Mouse (Mus musculus): ENCODE results near the gene Sh3bgrl3. TPM values are rescaled to one million over a fixed set of nuclear protein-coding genes. Genes with fewer than 3 reads are reported as not detected.

Sh3bgrl3 gene
- total RNA-seq, 2 experiments from 2014 or later = 204 to 214 TPM

DNA sequence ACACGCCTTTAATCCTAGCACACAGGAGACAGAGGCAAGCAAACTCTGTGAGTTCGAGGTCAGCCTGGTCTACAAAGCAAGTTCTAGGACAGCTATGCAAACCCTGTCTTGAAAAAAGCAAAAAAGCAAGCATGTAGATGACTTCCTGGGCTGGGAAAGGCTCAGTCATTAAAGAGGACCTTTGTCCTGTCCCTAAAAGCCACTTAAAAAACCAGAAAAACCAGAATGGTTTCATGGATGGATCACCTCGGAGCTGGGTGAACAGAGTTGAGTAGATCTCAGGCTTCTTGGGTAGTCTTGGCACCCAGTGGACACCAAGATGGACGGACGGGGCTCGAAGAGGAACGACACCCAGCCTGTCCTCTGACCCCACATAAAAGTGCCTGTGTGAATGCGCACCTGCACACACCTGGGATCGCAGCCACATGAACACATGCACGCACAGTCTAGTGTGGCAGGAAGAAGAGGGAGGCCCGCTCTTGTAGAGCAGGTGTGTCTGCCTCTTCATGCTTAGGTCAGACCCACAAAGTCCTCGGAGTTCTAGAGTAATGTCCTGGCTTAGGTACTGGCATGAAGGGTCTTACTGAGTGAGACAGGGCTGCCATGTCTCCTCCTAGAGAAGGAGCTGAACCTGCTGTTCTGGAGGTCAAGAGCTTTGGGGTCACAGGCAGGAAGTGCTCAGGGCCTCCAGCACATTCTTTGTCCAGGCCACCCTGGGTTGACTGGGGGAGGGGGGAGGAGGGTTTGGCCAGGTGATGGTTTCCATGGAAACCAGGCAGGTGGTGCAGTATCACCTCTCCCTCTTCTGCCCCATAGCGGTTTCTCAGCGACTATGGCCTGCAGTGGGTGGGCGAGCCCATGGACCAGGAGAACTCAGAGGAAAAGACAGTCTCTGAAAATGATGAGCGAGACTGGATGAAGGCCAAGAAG lies 13.1 kb downstream of the Sh3bgrl3 start:
- intact Hi-C loops (cut with DNase I) = no loop called here
- DNase-seq (ENCODE audit: low spot score in 2 of 2) = no peak

DNA sequence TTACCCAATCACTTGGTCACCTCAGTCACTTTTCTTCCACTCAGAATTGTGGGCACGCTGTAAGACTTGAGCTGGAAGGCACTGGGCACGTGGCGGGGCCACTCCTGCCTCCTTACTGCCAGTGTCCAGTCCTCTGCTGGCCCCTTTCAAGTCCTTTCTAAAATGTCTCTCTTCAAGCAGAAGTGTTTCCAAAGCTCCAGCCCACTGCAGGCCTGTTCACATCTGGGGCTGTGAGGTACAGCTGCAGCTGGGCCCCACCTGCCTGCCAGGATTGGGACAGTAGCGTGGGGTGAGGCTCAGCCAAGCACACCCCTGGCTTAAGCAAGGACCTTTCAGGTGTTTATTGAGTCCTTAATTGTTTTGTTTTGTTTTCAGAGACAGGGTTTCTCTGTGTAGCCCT lies 14.6 kb downstream of the Sh3bgrl3 start:
- no peak for DNase-seq (ENCODE audit: low spot score in 2 of 2)
- intact Hi-C loops (cut with DNase I) = no loop called here

DNA sequence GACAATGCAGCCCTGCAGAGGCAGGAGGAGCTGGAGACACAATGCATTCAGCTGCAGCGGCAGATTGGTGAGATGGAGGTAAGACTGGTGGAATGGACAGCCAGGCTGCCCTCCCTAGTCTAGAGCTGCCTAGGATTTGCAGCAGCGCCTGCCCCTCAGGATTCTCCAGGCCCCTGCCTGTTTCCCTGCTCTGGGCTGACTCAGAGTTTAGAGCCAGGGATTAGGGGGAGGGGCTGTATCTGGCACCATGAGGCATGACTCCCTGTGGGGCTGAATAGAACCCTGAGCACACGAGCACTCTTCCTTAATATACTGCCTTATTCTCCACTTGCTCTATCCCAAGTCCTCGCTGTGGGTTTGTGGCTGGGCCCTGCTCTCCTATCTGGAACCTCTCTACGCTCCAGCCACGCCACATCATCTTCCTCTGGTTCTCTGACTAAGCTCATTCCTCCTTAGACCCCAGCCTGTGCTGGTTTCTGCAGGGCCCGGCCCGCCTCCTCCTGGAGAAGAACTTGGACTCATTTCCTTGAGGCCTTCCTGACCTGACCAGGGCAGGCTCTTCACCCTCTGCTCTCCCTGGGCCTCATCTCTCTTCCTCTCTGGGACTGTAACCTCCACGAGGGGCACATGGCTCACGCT lies 15.1 kb downstream of the Sh3bgrl3 start:
- no peak for DNase-seq (ENCODE audit: low spot score in 2 of 2)
- intact Hi-C loops (cut with DNase I) = no loop called here

DNA sequence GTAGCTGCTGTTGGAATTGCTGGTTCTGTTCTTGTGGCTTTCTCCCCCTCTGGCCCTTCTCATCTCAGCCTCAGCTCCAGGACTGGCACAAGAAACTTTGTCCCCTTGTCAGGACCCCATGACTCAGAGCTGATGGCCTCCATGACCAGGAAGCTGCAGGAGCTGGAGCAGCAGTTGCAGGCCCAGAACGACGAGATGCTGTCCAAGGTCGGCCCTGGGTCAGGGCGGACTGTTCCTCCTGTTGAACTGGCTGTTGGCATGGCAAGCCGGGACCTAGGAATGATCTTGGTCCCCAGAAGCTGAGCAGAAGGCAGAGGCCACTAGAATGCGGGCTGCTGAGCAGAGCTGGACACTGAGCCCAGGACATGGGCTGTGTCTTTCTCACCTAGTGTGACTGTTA lies 16.2 kb downstream of the Sh3bgrl3 start:
- intact Hi-C loops (cut with DNase I) = no loop called here
- DNase-seq (ENCODE audit: low spot score in 2 of 2) = no peak

DNA sequence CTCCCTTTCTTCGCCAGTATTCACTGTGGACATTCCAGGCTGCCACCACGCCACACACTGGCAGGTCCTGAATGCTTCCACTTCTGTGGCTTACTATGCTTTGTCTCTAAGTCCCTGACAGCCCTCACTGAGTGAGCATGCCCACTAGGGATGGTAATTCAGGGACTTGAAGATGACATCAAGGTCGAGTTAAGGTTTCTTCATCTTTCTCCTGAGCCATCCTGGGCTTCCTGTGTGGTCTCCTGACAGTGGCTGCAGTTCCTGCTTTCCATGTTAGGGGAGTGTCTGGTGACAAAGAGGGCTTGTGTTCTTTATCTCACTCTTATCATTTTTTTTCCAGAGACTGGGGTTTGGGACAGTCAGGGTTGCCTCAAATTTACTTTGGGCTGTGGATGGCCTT lies 17.9 kb downstream of the Sh3bgrl3 start:
- no peak for DNase-seq (ENCODE audit: low spot score in 2 of 2)
- intact Hi-C loops (cut with DNase I) = no loop called here

DNA sequence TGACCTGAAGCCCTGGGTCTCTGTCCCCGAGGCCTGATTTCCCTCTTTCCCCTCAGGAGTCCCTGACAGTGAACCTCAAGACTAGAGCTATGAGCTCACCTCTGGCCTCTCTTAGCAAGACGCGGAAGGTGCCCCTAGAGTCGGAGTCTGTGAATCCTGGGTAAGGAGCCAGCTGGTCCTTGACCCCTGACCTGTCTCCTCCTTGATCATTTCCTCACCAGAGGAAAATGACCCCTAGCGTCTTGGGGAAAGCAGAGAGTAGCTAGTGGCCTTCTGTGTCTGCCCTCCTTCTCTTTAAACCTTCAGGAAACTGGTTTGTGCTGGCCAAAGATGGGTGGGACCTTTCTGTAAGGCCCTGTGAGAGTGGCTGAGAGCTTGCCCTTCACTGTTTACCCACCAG lies 20.4 kb downstream of the Sh3bgrl3 start:
- intact Hi-C loops (cut with DNase I) = no loop called here
- no peak for DNase-seq (ENCODE audit: low spot score in 2 of 2)

DNA sequence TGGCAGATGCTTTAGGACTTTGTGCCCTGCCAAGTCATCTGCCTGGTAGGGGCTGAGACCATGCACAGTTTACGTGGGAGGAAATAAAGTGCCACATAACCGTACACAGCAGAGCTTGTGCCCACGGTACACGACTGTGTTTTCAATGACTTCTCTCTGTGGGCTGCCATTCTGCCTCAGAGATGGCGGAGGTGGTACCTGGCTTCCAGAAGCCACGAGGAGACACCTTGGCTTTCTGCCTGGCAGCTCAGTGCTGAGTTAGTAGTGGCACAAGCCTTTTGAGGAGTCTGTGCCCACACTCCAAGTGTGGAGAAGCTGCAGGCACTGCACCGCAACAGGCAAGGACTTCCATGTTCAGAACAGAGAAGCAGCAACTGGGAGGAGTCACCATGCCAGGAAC lies 20.9 kb downstream of the Sh3bgrl3 start:
- intact Hi-C loops (cut with DNase I) = no loop called here
- DNase-seq (ENCODE audit: low spot score in 2 of 2) = peak; percentile 40 to 41

DNA sequence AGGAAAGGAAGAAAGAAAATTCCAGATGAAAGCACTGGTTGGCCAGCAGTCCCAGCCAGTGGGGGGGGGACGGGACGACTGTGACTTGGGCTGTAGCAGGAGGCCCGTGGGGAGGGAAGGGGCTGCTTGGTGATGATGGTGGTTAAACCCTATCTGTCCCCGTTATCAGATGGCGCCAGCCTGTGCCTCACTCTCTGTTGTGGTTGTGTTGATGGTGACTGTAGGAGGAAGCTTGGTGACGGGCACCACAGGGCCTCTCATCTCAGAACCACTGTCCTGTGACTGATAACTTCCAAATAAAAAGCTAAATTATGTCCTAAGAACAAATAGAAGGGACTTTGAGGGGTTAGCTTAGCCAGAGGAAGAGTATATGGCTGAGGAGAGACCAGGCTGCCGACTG lies 22.5 kb downstream of the Sh3bgrl3 start:
- DNase-seq (ENCODE audit: low spot score in 2 of 2) = no peak
- intact Hi-C loops (cut with DNase I) = no loop called here

DNA sequence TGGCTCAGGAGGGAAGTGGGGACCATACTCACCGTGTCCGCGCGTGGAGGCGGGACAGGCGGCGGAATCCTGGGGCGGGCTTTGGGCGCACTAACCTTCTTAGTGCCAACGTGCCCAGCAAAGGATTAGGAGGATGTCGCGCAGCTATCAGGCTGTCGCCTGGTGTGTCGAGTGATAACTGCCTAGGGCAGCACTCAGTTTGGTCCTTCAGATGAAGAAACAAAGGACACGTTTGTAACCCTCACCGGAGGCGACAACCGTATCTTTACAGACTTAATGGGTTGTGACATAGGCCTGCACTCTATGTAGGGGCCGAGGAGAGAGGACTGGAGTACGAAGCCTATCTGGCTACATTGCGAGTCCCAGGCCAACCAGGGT lies 25.9 kb downstream of the Sh3bgrl3 start:
- intact Hi-C loops (cut with DNase I) = no loop called here
- DNase-seq (ENCODE audit: low spot score in 2 of 2) = no peak

DNA sequence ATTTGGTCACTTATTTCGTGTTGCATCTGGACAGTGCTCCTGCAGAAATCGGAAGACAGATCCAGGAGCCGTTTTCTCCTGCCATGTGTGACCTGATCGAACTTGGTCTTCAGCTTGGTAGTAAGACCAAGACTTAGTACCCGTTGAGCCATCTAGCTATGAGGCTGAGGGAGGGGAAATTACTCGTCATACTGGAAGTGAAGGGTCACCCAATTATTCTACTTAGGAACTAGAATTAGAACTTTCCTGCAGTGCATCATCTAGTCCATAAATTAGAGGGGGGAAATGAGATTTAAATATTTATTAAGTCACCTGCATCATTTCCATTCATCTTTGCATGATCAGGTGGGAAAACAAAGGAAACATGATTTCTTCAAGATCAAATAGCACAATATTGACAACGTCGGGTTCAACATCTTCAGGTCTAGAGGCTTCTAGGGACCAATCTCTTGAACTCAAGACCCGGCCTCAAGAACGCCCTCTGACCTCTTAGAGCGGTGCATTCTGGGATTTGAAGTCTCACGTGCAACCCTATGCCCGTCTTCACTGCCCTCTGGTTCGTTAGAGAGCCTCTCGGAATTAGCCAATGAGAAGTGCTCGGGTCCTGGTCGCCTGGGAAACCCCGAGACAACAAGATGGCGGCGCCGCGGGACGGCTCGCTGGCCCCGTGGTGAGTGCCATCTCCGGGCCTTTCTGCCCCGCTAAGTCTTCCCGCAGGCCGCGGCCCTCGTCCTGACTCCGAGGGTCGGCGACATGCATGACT lies 26.4 kb downstream of the Sh3bgrl3 start, which contains the start of gene Ubxn11:
TSS of gene Ubxn11 (plus strand) at position 592 of the 763 bp plus-strand sequence.
- intact Hi-C loops (cut with DNase I) = no loop called here
- peak; percentile 93 for DNase-seq (ENCODE audit: low spot score in 2 of 2)

DNA sequence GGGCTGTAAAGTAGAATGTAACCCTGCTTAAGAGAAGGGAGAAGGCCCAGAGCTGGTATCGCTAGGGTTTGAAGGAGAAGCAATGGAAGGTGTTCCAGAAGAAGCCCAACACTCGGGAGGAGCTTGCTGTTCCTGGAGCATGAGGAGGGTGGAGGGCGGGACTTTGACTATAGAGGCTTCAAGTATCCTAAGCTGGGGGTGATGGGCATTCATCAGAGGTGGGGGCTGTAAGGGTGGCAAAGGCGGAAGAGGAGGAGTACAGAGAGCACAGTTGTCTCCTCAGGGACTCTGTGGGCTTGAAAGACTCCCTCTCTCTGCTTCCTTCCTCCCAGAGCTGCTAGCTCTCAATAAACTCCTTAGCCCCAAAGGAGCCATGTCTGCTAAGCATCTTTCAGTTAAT lies 28.3 kb downstream of the Sh3bgrl3 start:
- intact Hi-C loops (cut with DNase I) = no loop called here
- no peak for DNase-seq (ENCODE audit: low spot score in 2 of 2)

DNA sequence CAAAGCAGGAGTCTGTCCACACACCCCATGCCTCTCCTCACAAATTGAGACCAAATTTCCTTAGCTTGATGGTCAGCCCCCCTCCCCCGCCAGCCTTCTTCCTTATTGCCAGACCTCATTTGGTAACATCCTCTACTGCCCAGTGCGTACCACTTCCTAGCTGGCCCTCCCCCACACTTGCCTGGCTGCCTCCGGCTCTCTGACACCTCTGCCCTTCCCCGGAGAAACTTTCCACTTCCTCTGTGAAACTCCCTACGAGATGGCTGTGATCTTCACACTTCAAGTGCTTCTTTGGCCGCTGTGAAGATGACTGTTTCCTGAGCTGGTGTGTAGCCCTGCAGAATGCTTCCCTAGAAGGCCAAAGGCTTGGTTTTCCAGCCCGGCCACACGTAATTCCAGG lies 30.0 kb downstream of the Sh3bgrl3 start:
- peak; percentile 45 to 62 for DNase-seq (ENCODE audit: low spot score in 2 of 2)
- intact Hi-C loops (cut with DNase I) = no loop called here

DNA sequence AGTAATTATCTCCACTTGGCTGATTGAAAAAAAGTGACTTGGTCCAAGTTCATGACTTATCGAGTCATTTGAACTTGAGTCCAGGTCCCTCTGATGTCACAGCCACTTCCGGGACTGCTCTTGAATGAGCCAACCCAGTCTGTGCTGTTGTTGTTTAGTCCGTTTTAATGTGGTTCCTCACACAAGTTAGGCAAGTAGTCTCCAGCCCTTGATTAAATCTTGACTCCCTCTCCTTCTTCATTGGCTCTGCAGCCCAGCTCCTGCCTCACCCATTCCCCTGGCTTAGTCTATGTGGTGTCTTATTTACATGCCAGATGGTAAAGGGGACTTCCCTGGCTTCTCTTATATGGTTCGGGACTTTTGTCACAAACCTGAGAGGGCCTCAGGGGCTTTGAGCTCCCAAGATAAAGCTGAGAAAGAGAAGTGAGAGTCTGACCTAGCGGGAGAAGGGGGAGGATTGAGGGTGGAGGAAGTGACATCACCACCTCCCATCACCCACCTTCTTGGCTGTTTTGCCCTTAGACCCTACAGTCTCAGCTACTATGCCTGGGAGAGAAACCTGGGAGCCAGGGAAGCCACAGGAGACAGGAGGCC lies 31.5 kb downstream of the Sh3bgrl3 start:
- DNase-seq (ENCODE audit: low spot score in 2 of 2) = no peak
- intact Hi-C loops (cut with DNase I) = no loop called here

DNA sequence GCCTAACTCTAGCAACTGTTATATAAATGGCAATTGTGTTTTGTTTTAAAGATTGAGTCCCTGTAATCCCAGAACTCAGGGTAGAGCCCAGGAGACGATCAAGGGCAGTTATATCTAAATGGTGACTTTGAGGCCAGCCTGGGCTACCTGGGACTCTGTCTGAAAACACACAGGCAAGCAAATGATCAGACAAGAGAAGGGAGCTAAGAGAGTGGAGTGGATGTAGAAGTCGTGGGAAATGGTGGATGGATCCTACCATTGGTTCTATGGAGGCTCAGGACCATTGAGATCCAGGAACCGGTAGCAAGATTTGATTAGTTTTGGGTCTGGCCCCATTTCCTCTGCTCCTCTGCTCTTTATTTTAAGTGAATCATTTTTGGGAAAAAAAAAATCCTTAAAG lies 32.5 kb downstream of the Sh3bgrl3 start:
- intact Hi-C loops (cut with DNase I) = no loop called here
- DNase-seq (ENCODE audit: low spot score in 2 of 2) = no peak

DNA sequence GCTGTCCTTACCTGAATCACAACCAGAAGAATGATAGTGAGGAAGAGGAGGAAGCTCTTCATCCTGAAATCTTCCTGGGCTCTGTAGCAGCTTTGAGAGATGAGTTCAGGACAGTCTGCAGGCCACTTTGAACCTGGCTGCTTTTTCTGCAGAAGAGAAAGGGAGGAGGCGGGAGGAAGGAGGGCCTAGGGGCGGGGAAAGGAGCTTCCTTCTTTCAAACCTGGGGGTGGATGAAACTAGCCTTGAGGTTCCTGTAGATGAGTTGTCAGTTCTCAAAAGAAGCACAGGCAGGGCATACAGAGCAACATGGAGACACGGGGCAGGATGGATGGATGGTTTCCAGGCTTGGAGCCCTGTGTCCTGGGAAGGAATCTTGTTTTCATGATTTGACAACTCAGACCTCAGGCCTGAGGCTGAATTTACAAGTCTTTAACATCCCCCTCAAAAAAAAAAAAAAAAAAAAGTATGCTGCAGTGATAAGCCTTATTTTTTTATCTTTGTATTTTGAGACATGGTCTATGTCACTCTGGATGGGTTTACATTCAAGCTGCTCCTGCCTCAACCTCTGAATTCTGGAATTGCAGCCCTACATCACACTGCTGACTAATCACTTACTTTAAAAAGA lies 33.6 kb downstream of the Sh3bgrl3 start, which contains the start of gene Cd52:
TSS of gene Cd52 (minus strand) at position 160 of the 625 bp plus-strand sequence.
- intact Hi-C loops (cut with DNase I) = no loop called here
- peak in 1 of 2 experiments; percentile 17 for DNase-seq (ENCODE audit: low spot score in 2 of 2)

DNA sequence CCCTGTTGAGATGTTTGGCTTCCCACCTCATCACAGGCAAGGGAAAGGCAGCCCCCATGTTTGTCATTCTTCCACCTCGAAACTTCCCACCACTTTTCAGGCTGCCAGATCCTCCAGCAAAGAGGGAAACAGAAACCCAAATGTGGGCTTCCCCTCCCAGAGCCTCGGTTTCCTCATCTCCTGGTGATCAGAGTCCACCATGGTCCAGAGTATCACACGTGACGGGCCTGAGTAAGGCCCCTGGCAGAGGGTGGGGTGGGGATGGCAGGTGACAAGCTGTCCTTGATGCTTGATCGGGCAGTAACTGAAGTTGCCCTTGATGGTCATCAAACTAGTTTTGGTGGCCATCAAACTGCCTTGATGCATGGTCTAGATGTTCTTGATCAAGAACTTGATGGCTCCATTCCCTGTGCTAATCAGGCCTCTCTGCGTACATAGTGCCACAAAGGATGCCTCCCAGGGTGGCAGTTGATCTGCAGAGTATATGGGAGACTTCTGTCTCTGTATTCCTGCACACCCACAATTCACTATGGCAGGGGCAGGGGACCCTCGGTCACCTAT lies 34.5 kb downstream of the Sh3bgrl3 start:
- intact Hi-C loops (cut with DNase I) = no loop called here
- DNase-seq (ENCODE audit: low spot score in 2 of 2) = no peak

DNA sequence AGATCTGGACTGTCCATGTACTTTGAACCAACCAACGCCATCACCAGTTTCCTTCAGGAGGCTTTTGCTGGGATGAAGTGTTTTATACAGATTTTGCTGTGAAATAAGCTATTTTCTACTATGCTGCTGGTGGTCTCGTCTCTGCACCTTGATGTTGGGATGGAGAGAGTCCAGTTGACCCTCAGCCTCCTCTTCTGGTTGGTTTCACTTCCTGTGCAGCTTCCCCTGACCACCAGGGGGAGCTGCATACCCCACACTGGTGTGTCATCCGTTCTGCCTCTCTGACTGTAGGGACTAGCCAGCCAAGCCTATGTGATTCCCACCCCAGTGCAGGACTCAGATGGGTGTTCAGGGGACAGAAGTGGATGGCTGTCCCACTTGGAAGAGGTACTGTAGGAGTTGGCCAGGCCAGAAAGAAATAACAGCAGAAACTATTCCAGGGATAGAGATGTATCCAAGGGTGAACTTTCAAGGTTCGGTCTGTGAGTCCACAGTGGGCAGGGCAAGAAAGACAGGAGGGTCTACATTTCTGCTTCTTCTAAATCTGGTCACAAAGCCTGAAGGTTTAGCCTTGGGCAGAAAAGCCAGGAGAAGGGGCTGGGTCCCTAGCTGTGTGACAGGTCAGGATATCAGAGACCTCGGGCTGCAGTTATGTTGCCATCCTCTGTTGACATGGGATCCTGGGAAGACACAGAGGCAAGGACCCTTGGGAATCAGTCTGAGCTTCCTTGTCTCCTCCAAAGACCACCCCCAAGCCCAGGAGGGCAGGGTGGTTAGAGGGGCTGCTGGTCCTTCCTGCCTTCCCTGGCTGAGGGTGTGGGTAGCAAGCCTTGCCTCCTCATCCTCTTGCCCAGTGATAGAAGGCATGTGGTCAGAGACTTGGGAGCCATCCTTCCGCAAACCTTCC lies 36.0 kb downstream of the Sh3bgrl3 start:
- peak; percentile 34 to 48 for DNase-seq (ENCODE audit: low spot score in 2 of 2)

DNA sequence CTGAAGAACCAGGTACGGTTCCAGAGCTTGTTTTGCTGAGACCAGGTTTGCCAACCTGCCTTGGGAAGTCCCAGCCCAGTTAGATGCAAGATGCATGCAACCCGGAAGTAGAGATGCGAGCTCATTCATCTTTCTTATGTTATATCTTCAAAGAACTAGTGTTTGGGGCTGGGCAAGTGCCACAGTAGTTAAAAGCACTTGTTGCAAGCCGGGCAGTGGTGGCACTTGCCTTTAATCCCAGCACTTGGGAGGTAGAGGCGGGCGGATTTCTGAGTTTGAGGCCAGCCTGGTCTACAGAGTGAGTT lies 37.4 kb downstream of the Sh3bgrl3 start:
- intact Hi-C loops (cut with DNase I) = no loop called here
- DNase-seq (ENCODE audit: low spot score in 2 of 2) = no peak

More for the DNA sequence above, 36.0 kb downstream of the Sh3bgrl3 start:
- intact Hi-C loops (cut with DNase I) = no loop called here
